Mouse (Mus musculus) spleen, embryonic (tissue): Measurements from ENCODE around the gene Oxsr1.

Experiments
- CTCF ChIA-PET: fragments of 350-600 bp; sonication (Branson Sonifier 250); formaldehyde crosslinking; loops from one replicate; lab custom pipeline; 2022; lab: Charles Lee

Oxsr1 gene

GRCm38 (mm10) chr9:119322289-119323259, at the start of gene Oxsr1:
Oxsr1 (minus strand) TSS chr9:119322427.
- CTCF ChIA-PET = interaction anchor here (0.6 kb wide), 1 partner anchor 767 kb away, joined by 3 read pairs; no protein-coding TSS in a partner anchor

GRCm38 (mm10) chr9:119371251-119371650, 49.0 kb upstream of the Oxsr1 start:
- CTCF ChIA-PET = interaction anchor here (0.5 kb wide), 1 partner anchor 801 kb away, joined by 6 read pairs; no protein-coding TSS in a partner anchor

- CTCF ChIA-PET = interaction anchor here (0.5 kb wide), 1 partner anchor 800 kb away, joined by 6 read pairs; no protein-coding TSS in a partner anchor
Measured at GRCm38 (mm10) chr9:119370770-119371169, 48.5 kb upstream of the Oxsr1 start.

GRCm38 (mm10) chr9:119368367-119368766, 46.1 kb upstream of the Oxsr1 start:
- CTCF ChIA-PET = no interaction called here

GRCm38 (mm10) chr9:119365284-119365683, 43.1 kb upstream of the Oxsr1 start, which contains the start of gene Slc22a14:
Slc22a14 (minus strand) TSS chr9:119365553.
- CTCF ChIA-PET = no interaction called here

DNA sequence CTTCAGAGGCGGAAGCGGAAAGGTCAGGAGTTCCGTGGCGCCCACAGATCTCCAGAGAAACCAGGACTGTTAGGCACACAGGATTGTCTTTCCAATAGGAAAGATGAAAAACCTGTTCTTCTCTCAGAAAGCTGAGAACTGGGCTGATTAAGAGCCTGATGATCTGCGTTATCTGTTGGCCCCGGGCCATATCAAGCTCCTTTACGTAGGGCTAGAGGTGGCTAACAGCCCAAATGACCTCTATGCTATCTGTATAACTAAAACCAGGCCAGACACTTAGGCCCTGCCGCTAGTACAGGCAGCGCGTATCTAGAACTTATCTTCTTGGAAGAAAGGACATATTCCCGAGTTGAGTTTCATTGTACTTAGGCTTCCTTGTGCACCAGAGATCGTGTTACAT, 41.0 kb upstream of the Oxsr1 start:
- CTCF ChIA-PET = no interaction called here

- CTCF ChIA-PET = interaction anchor here (0.6 kb wide), 1 partner anchor 14 kb away, joined by 6 read pairs; no protein-coding TSS in a partner anchor
Measured at GRCm38 (mm10) chr9:119361416-119361815, 39.2 kb upstream of the Oxsr1 start.

GRCm38 (mm10) chr9:119358058-119358429, 35.8 kb upstream of the Oxsr1 start:
- CTCF ChIA-PET = no interaction called here

- CTCF ChIA-PET = no interaction called here
Measured at GRCm38 (mm10) chr9:119357331-119358057, 35.3 kb upstream of the Oxsr1 start, which contains the start of gene Xylb. Xylb (plus strand) TSS chr9:119357381.

- CTCF ChIA-PET = no interaction called here
Measured at GRCm38 (mm10) chr9:119355943-119356342, 33.7 kb upstream of the Oxsr1 start.

- CTCF ChIA-PET = no interaction called here
Measured at GRCm38 (mm10) chr9:119353926-119354325, 31.7 kb upstream of the Oxsr1 start.

DNA sequence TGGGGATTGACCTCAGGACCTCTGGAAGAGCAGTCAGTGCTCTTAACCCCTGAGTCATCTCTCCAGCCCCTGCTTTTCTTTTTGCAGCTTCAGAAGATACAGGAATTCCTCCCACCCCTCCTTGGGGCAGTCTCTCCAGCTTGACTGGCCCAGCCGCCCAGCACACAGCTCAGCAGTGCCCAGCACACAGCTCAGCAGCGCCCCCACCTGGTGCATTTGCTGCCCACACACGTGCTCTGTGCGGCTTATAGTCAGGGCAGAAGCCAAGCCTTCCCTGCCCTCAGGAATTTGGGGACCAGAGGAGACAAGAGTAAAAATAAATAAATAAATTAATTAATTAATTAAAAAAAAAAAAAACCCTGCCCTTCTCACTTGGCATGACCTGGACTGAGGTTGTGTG, 29.8 kb upstream of the Oxsr1 start:
- CTCF ChIA-PET = interaction anchor here (0.7 kb wide), 3 partner anchors 32 to 135 kb away, joined by 3 to 8 read pairs (median 4); no protein-coding TSS in a partner anchor

DNA sequence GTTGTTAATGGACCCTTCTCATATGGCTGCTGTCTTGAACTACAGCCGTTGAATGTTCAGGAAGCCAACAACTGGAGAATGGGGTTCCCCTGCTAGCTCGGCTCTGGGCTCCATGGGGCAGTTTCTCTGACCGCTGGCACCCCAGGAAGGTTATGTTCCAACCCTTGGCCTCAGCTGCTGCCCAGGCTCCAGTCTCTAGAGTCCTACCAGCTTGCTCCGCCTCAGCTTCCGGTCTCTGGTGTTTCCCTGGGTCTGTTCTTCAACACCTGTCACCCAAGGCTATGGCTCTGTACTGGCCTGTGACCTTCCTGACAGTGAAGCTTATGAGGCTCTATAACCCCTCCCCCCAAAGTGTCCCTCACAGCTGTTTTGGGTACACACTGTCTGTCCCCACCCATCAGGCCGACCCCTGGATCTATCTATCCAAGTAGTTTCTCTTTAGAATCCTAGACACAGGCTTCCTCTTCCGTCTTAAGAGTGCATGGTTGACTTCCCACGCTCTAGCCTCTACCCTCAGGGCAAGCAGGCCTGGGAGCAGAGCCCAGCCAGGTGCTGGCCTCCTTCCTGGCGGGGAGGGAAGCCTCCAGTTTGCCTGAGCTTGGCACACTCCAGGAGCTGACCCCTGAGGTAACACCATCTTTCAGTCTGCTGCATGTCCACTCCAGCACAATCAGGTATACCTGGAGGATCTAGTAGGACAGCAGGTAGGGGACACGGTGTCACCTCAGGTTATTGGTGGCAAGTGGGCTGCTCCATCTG, 28.9 kb upstream of the Oxsr1 start:
- CTCF ChIA-PET = interaction anchor here (0.6 to 0.7 kb wide), 2 partner anchors 31 to 107 kb away, joined by 3 to 4 read pairs; no protein-coding TSS in a partner anchor

DNA sequence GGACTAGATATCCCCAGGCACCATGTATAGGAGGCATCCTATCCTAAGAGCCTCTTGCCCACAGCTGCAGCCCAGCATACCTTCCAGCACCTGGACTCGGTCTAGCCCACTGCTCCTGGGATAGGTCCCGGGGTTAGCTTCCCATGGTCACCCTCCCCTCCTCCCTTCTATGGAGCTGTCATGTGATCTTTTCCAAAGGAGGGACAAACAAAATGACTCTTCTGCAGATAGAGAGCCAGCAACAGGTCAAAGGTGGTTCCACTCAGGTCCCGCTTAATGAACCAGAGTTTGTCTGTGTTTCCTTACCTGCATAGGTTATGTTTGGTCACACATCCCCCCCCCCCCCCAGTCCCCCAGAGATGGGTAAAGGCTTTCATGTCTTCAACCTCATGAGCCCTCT, 28.3 kb upstream of the Oxsr1 start:
- CTCF ChIA-PET = no interaction called here

DNA sequence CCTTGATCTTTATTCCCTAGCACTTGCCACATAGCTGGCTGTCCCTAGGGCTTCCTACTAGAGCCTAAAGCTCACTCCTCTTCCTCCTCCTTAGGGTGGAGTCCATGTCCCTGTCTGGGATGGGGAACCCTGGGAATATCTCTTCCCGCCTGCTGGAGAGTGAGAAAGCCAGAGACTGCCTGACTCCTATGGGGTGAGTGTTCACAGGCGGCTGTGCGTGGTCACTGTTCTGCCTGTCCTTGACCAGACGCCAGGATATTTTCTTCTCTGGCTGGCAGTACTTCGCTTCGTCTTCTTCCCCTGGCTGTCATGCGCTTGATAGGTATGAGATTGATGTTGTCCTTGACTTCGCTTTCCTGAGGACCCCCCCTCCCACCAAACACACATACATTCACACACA, 24.1 kb upstream of the Oxsr1 start:
- CTCF ChIA-PET = no interaction called here

- CTCF ChIA-PET = no interaction called here
Measured at GRCm38 (mm10) chr9:119342728-119343127, 20.5 kb upstream of the Oxsr1 start.

DNA sequence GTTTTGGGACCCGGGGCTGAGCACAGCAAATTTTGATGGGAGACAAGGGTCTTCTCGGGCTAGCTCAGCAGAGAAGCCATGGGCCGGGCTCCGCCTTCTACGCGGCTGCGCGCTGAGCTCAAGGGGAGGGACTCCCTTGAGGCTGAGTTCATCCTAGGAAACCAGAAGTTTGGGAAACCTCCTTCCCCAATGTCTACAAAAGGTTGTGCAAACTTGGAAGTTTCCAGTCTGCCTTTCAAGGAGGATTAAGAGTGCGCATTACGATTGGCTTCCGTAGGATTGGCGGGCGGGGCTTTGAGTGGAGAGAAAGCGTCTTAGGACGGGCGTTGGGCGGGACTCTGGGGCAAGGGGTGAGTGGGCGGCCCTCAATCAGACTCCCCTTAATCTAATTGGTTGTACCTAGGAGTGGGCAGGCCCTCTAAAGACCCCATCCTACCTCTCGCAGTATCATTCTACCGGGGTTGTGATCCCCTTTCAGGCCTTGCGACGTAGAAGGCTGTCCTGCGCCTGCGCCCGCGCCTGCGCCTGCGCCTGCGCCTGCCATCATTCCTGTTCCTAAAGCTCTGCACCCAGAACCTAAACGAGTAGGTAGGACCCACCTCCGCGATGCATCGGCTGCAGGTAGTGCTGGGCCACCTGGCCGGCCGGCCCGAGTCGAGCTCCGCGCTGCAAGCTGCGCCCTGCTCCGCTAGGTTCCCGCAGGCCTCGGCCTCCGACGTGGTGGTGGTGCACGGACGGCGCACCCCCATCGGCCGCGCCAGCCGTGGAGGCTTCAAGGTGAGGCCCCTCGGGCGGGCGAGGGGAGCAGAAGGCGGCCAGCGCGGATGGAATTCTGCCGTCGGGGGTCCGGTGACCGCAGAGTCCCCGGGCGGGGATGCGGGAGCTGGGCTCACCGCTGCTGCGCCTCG, 18.9 kb upstream of the Oxsr1 start, which contains the start of gene Myd88:
Myd88 (minus strand) TSS at position 503 of the 908 bp plus-strand sequence.
- CTCF ChIA-PET = no interaction called here

- CTCF ChIA-PET = interaction anchor here (1.3 kb wide), 1 partner anchor 11 kb away, joined by 5 read pairs; no protein-coding TSS in a partner anchor
Measured at GRCm38 (mm10) chr9:119340212-119340580, 18.0 kb upstream of the Oxsr1 start.

GRCm38 (mm10) chr9:119339558-119340211, 17.5 kb upstream of the Oxsr1 start, which contains the start of gene Acaa1a:
Acaa1a (plus strand) TSS chr9:119339676.
- CTCF ChIA-PET = interaction anchor here (0.6 to 1.3 kb wide), 2 partner anchors 10 to 15 kb away, joined by 3 to 5 read pairs; no protein-coding TSS in a partner anchor
